Mouse (Mus musculus): ENCODE data around the gene Gnai3.

Gene Gnai3

DNA sequence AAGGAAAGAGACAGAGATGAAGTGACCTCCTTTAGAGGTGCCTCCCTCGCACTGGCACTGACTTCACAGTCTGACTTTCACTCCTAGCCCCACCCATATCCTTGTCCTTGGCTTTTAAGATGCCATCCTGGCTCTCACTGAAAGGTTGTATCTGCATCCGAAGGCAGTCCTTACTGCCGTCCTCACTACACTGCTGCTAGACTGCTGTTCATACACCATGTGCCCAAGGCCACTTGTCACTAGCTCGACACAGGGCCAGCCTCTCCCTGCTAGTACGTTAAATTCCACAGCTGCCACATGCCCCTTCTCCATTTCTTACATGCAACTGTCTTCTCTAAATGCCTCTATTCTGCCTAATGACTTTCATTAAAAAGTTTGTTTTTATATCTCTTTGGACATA is 34.6 kb downstream of the Gnai3 start:
- DNase-seq (ENCODE audit: low spot score): no peak

DNA sequence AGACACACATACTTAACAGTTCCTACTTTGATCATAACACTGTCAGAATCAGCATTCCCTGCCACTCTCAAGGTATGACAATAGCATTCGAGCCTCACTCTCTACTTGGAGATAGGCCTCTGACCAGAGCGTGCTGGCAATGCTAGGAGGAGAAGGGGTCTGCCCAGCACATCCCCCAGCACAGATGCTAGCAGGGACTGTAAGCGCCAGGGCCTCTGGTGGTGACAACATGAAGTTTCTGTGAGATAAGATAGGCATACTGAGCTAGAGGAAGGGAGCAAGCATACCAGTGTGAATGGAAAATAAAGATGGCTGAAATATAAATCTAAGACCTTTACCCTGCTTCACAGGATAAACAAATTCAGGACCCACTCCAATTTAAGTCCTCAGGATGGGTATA is 40.7 kb downstream of the Gnai3 start:
- DNase-seq (ENCODE audit: low spot score): peak; percentile 35

DNA sequence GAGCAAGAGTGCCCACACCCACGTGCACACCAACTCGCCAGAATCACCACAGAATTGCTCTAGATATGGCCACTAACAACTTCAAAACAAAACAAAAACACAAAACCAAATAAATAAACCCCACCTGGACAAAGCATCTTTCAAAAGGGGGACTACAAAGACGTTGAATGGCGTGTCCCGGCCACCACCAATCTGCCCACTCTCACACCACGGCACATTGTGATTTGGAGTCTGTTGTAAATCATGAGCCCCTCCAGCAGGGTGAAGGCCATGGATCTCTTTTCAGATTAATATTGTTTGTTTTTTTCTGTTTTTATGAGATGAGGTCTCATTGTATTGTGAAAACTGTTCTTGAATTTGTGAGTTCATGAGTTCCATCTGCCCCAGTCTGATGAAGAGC is 43.9 kb downstream of the Gnai3 start:
- no peak for DNase-seq (ENCODE audit: low spot score)

DNA sequence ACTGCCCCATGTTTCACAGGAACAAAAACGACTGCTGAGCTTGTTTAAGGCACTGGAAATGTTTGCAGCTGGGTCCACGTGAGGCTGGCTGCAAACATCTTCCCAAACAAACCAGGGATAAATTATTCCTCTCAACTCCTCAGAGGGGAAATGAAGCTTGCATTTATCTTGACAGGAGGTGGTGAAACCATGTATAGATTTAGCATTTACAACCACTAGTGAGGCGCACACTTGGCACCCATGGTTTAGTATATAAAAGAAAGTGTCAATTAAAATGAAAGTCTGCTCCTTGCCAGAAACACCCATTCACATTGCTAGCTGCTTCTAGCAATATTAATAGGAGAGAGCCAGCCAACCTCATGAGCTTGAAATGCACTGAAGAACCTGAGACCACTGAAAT is 44.4 kb downstream of the Gnai3 start:
- no peak for DNase-seq (ENCODE audit: low spot score)

DNA sequence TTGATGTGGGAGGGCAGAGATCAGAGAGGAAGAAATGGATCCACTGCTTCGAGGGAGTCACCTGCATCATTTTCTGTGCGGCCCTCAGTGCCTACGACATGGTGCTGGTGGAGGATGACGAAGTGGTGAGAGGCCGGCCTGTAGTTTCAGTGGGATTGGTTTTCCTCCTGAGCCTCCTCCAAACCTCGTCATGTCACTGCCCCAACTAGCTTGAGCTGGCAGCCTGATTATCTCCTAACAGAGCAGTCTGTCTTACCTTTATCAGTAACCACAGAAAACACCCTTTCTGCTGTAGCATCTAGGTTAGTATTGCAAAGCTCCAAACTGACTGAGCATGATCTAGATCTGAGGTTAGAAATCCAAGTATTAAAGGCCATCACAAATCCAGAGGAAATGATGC is 47.6 kb downstream of the Gnai3 start:
- DNase-seq (ENCODE audit: low spot score): no peak

DNA sequence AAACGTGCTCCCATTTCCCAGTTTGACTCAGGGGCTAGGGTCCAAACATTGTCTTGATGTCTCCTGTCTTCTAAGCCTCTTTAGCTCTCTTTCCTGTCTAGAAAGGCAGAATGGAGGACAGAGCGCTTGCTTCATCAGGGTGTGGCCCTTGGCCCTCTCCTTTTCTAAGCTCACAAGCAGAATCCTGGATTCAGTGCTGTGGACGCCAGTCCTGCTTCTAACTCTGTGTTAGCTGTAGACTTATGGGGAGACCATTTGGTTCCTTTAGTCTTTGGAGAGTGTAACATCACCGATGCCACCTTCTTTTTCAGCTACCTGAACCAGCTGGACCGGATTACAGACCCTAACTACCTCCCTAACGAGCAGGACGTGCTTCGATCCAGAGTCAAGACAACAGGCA is 48.3 kb downstream of the Gnai3 start:
- DNase-seq (ENCODE audit: low spot score): no peak

DNA sequence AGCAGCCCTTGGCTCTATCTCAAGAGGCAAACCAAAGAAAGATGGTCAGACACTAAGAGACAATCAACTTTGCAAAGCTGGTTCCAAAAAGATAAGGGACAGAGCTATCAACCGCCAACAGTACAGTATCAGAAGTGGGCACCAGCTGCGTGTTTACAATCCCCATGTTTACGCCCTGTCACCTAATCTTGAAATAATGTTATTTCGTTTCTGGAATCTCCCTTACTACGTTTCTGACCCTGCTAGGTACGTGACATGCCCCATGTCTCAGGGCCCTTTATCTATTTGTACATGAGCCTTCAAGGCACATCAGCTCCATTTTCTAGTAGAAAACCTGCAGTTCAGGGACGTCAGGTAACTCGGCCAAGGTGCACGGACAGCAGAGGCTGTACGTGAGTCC is 49.2 kb downstream of the Gnai3 start:
- DNase-seq (ENCODE audit: low spot score): no peak

DNA sequence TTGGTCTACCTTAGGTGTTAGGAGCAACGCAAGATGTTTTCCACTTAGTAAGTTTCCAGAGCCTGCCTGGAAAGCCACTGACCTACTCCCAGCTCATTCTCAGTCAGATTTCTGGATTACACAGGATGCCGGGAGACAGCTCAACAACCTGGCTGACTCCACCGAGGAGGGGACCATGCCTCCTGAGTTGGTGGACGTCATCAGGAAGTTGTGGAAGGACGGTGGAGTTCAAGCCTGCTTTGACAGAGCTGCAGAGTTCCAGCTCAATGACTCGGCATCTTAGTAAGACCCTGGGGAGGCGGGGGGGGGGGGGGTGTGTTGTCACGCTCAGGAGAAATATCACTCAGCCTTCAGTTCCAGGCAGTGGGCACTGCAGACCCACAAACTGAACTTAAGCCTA is 49.7 kb downstream of the Gnai3 start:
- DNase-seq (ENCODE audit: low spot score): no peak

DNA sequence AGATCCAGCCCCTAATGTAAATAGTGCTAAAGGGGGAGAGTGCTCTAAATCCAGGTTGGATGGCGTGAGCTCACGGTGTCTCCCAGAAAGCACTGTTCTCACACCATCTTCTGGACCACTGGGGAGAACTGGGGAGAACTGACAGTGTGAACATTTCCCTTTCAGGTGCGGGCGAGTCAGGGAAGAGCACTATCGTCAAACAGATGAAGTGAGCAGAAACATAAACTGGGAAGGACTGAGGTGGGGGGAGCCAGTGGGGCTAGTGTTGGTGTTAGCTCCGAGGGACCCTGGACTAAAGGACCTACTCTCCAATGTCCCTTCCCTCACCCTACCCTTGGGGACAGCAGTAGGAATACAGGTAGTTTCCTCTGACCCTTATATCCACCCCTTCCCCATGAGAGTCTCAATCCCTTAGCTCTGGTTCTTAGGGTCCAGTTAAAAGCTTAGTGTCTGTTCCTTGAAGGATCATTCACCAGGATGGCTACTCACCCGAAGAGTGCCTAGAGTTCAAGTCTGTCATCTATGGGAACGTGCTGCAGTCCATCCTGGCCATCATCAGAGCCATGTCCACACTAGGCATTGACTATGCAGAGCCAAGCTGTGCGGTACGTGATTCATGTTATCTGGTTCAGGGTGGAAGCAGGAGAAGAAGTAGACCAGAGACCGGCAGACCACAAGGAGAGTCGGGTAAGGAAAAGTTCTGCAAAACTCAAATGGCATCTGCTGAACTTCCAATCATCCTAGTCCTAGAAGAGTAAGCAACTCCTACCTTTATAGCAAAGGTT is 50.8 kb downstream of the Gnai3 start:
- no peak for DNase-seq (ENCODE audit: low spot score)

DNA sequence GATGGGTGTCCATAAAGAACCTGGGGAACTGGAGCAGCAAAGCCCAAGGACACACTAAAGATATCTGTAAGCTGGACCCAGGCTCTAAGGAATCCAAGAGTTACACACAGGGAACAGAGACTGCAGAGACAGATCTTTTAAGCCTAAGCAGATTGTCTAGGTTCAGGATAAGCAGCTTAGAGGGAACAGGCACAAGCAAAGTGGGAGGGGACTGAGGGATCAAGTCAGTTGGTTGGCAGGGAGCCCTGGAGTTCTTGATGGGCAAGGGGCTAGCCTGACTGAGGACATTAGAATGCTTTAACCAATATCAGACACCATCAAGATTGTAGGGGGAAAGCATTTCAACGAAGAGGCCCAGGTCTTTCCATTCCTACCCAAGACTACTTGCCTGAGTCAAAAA is 51.8 kb downstream of the Gnai3 start:
- DNase-seq (ENCODE audit: low spot score): no peak

DNA sequence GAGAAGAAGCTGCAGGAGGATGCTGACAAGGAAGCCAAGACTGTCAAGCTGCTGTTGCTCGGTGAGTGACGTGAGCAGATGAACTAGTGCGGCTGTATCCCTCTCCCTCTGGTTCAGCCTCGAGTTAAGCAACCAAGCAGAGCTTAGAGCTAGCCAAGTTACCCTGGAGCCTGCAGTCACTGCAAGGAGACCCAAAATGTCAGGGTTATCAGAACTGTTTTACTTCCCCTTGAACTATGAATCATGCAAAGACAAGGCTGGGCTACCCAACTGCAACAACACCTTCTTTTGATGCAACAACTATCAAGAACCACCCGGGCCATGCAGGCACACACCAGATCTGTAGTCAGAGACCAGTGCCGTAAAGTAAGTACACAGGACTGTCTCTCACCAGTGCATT is 52.6 kb downstream of the Gnai3 start:
- no peak for DNase-seq (ENCODE audit: low spot score)

DNA sequence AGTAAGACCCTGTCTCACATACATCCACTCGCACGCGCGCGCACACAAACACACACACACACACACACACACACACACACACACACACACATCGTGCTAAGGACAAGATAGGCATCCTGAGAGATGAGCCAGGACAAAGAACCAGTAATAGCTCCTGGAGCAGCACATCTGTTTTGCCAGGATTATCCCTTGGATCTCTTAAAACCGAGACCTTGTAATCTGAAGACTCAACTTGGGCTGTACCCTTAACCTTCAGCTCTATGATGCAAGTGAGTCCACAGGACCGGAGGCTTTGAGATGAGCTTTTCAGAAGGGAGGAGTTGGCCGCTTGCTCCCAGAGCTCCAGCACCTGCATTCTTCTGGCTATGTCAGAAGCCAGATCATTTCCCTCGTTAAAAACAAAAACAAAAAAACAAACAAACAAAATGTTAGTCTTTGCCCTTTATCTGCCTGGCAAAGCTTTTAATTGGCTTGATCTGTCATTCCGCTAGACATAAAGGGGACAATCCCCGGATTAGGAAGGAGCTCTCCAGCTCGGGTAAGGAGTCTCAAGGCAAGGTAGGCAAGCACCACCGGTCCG is 53.3 kb downstream of the Gnai3 start, which contains the start of gene Gnat2:
Gnat2 (plus strand) TSS at position 254 of the 580 bp plus-strand sequence.
- DNase-seq (ENCODE audit: low spot score): no peak

DNA sequence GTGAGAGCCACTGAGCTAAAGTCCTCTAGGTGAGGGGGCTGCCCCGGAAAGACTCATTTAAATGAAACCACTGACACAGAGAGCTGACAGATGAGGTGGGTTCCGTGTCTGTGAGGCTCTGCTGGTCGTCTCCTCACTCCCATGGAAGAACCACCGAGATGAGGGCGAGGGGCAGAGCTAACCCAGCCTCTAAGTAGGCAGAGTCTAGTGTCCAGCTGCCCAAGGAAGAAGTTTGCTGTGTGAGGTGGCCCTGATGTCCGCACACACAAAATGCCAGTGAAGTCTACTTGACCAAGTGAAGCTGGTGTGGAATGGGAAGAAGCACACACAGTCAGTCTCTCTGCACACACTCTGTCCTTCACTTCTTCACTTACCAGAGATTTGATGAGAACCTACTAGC is 53.9 kb downstream of the Gnai3 start:
- no peak for DNase-seq (ENCODE audit: low spot score)

DNA sequence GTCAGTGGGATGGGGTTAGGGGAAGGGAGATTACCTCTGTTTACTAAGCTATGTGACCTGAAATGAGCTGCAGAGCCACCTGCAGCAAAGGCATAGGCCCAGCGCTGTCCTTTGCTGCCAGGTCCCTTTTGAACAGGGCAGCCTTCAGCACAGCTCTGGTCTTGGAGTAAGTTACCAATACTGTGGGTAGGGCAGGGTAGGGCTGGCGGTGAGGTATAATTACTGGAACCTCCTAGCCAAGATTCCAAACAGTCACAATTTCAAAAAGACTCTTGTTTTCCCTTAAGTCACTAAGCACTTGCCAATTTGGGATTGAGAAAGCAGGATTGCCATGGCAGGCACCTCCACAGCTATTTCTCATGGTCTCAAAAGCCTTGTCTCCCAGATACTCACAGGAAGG is 55.4 kb downstream of the Gnai3 start:
- no peak for DNase-seq (ENCODE audit: low spot score)

DNA sequence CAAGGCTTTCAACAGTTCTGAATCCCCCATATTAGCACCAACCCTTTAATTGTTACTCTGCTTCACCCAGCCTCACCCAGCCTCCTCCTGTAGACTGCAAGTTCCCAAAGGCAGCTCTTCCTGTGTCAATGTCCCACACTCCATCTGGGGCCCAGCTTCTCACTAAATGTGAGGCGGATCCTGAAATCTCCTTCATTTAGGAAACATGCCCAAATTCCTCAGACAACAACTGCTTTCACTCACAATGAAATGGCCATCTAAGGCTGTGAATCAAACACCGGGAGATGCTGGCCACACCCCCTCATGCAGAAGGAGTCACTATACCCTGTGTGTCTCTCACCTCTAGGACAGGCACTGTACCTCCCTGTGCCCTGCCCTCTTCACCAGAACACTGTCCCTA is 56.0 kb downstream of the Gnai3 start:
- no peak for DNase-seq (ENCODE audit: low spot score)

DNA sequence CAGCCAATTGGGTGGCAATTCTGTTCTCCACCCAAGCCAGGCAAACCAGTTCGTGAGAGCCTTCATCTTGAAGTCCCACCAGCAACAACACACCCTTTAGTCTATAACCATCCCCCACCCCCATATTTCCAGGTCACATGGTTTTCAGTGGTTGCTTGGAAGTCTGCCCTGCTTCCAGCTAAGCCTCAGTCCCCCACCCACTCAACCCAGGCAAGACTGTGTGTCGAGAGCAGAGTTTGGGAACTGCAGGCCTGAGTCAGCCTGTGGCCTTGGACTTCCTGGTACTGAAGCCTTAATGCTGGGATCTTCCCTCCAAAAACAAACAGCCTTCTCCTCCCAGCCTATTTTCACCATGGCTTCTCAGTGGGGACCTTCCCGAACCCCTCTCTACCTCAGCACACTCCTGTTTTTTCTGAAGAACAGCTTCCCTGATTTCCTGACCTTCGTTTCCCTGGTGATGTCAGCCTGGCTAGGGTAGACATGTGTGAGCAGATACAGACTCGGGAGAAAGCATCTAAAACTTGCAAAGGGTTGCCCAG is 57.0 kb downstream of the Gnai3 start:
- DNase-seq (ENCODE audit: low spot score): no peak

DNA sequence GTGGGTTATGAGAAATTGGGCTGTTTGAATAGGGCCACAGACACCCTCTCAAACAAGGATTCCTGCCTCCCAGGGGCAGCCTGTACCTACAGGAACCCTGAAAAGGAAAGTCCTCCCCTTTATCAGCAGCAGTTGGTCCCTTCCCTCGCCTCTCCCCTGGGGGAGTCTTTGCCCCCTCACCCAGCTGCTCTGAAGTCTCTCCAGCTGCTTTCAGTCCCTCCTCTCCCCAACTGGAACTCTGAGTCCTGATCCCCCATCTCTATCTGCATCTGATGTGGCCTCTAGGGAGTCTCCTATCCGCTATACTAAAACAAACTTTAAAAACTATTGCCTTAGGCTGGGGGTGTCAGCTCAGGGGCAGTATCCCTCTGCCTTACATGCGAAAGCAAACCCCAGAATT is 58.6 kb downstream of the Gnai3 start:
- no peak for DNase-seq (ENCODE audit: low spot score)

DNA sequence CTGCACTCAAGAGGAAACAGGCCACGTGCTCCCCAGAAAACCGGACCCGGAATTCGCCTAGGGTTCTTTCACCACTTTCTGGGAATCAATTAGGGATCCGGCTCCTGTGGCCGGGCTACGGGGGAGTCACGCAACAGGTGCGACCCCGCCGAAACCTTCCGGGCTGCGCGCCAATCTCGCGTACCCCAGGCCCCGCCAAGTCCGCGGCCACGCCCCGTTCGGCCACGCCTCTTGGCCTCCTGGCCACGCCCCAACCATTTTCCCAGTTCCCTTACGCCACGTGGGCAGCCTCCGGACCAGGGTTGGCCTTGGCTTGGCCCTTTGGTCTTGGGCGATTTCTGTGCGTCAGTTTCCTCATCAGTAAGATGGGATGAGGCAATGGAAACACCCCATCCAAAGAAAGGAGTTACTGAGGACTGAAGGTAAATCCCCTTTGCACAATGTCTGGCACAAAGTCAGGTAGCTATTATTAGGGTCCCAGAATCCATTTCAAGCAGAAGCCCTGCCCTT is 59.4 kb downstream of the Gnai3 start, which contains the start of gene Ampd2:
Ampd2 (minus strand) TSS at position 182 of the 510 bp plus-strand sequence.
- DNase-seq (ENCODE audit: low spot score): peak; percentile 96

DNA sequence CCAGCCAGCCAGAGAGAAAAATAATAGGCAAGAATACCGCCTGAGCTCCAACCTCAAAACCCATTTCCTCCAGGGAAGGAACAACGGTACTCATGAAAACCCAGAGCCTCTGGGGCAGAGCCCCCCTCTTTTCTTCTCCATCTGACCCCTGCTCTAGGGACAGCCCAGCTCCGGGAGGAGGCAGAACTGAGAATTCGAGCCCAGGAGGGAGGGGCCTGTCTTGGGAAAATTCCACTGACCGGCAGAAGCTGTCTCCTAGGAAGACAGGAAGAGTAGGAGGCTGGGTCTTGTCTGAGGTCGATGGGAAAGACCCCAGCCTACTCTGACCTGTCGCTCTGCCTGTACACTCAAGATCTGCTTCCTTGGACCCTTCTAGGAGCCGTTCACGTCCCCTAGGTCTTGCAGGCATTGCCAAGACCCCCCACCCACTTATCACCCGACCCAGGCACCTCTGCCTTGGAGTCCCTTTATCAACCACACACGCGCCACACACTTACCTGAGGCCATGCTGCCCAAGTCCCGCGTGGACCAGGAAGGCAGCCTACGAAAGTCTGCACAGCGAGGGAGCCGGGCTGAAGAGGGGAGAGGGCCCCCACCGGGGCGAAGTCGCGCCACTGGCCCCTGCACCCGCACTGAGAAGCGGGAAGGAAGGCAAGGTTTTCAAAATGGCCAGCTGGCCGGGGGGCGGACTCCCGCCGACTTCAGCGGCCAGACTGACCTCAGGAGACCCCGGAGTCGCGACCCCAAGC is 60.1 kb downstream of the Gnai3 start:
- DNase-seq (ENCODE audit: low spot score): peak; percentile 82

DNA sequence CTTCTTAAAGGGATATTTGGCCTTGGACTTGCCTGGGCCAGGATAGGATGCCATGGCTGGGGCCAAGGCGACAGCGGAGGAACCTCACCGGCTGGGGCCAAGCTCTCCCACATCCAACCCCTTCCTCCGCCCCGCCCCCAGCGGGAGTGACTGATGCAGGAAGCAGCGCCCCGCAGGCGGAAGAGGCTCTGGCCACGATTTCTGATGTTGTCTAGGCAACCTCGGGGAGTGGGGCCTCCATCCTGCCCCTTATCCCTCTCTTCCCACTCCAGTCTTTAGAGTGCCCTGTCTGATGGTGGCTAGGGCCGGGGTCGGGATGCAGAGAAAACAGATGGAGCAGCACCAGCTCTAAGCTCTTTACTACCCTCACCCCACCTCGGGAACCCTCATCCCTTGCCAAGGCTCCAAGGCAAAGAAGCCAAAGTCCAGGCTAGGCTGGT is 60.6 kb downstream of the Gnai3 start:
- peak; percentile 96 for DNase-seq (ENCODE audit: low spot score)

DNA sequence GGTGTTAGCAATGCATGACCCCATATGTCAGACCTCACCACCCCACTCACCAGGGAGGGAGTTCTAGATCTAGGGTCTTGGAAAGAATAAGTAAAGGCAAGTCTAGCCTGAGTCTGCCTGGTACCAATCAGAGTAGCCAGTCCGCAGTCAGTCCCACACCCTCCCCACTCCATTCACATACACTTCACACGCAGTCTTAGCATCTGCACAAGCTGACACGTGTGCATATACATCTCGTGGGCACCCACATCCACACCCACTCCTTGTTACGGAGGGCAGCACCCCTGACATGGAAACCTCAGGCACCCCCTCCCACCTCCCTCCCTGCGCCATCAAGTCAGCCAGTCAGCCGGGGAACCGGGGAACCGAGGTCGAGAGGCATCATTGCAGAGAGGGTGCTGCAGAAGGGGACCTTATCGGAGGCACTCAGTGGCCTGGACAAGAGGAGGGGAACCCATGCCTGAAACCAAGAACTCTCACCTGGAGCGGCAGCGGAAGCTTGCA is 61.1 kb downstream of the Gnai3 start:
- DNase-seq (ENCODE audit: low spot score): no peak

DNA sequence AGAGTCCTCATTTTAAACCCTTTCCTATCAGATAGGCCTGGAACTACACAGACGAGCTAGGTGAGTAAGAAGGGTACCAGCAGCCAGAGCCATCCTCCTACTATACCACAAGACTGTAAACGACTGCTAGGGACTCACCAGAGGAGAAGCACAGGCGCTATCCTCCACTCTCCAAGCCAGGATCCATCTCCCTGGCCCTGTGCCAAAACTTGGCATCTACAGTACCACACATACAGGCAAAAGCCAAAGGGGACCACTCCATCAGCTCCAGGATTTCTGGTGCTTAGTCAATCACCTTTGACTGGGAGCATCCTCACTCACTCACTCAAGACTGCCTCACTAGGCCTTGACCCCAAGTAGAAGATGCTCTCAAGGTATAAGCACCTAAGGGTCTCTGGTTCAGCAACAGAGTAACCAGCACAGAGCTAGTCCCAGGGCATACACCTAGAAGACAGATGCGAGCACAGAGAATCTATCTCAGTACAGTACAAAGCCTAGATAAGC is 62.0 kb downstream of the Gnai3 start:
- DNase-seq (ENCODE audit: low spot score): no peak

Data from testis, postnatal 10 days (tissue).